Mouse (Mus musculus): ENCODE data around the gene Olfr322. TPM values are rescaled to one million over a fixed set of nuclear protein-coding genes. Genes with fewer than 3 reads are reported as not detected.
"Not testable (repeated sequence)": the region's sequence is repeated elsewhere in the genome, so short reads cannot be mapped to it uniquely, and the experiment has no call there.

The Olfr322 gene
- polyA plus RNA-seq, 1 experiment from 2014 or later = not detected

- no peak for DNase-seq (ENCODE audit: low spot score)
- Histone ChIP-seq H3K36me3 (ENCODE audit: control insufficient read depth, insufficient read depth, low read length) (no peaks in the 10 kb centered on the region), H3K9ac (ENCODE audit: low read depth, low read length) (no peak overlapping the region), H3K9me3 (ENCODE audit: control insufficient read depth, low read length) (no peaks in the 10 kb centered on the region), H3K4me1 (ENCODE audit: control insufficient read depth, insufficient read depth, low read length) (no peaks in the 10 kb centered on the region), H3K4me2 (ENCODE audit: low read depth, low read length) (no peak overlapping the region), H3K27me3 (replicated peaks; ENCODE audit: control insufficient read depth, insufficient read depth, low read length) (no peaks in the 10 kb centered on the region), H3K27ac (replicated peaks; ENCODE audit: low read depth, low read length) (no peak overlapping the region), H3K4me3 (ENCODE audit: low read depth, low read length) (no peak overlapping the region)
- no peak for ATAC-seq (ENCODE audit: low read depth)
- WGBS = 50% methylated on average over 4 of the region's 4 CpGs
Measured at GRCm38 (mm10) chr11:58671825-58672224, 13.2 kb downstream of the Olfr322 start.

GRCm38 (mm10) chr11:58680799-58681198 lies 22.2 kb downstream of the Olfr322 start, which contains the start of gene Olfr320:
Olfr320 (plus strand) TSS chr11:58681099.
- no peak within 1 kb of the TSS for H3K4me2 ChIP-seq (ENCODE audit: low read depth, low read length)
- 98% methylated on average over 1 of the region's 1 CpGs for WGBS
- H3K27me3 ChIP-seq (replicated peaks; ENCODE audit: control insufficient read depth, insufficient read depth, low read length) = no peaks in the 10 kb centered on the region
- no peaks in the 10 kb centered on the region for H3K9me3 ChIP-seq (ENCODE audit: control insufficient read depth, low read length)
- no peaks in the 10 kb centered on the region for H3K36me3 ChIP-seq (ENCODE audit: control insufficient read depth, insufficient read depth, low read length)
- H3K4me3 ChIP-seq (ENCODE audit: low read depth, low read length) = no peak within 1 kb of the TSS
- ATAC-seq (ENCODE audit: low read depth) = no peak
- no peaks in the 10 kb centered on the region for H3K4me1 ChIP-seq (ENCODE audit: control insufficient read depth, insufficient read depth, low read length)
- H3K9ac ChIP-seq (ENCODE audit: low read depth, low read length) = no peak within 1 kb of the TSS
- DNase-seq (ENCODE audit: low spot score) = no peak
- H3K27ac ChIP-seq (replicated peaks; ENCODE audit: low read depth, low read length) = no peak within 1 kb of the TSS

DNA sequence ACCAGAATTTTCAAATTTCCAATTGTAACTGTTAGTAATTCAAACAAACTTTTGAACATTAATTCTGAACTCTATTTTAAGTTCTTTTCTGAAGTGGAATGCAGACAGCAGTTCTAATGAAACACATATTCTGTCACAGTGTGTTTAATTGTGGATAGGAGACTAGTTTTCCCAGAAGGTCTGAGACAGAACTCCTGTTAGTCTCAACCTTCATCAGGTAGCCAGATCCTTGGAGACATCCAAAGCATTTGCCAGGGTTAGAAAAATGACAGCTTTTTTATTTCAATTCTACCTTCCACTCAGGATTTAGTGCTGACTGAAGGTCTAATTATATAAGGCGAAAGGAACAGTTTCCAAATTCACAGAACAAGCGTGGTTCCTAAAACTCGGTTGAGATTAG lies 40.3 kb downstream of the Olfr322 start, which contains the start of gene Olfr319:
Gene Olfr319, plus strand, starts transcription at position 301 of the 400 bp plus-strand sequence.
- no peaks in the 10 kb centered on the region for H3K36me3 ChIP-seq (ENCODE audit: control insufficient read depth, insufficient read depth, low read length)
- H3K27ac ChIP-seq (replicated peaks; ENCODE audit: low read depth, low read length) = no peak within 1 kb of the TSS
- no peak within 1 kb of the TSS for H3K4me2 ChIP-seq (ENCODE audit: low read depth, low read length)
- H3K27me3 ChIP-seq (replicated peaks; ENCODE audit: control insufficient read depth, insufficient read depth, low read length) = no peaks in the 10 kb centered on the region
- DNase-seq (ENCODE audit: low spot score) (no peak), ATAC-seq (ENCODE audit: low read depth) (no peak)
- no peaks in the 10 kb centered on the region for H3K4me1 ChIP-seq (ENCODE audit: control insufficient read depth, insufficient read depth, low read length)
- no peak within 1 kb of the TSS for H3K9ac ChIP-seq (ENCODE audit: low read depth, low read length)
- no peak within 1 kb of the TSS for H3K4me3 ChIP-seq (ENCODE audit: low read depth, low read length)
- WGBS = 86% methylated on average over 3 of the region's 3 CpGs
- peaks cover 15% of the 10 kb centered on the region; the same call in 1 of the 2 replicates for H3K9me3 ChIP-seq (ENCODE audit: control insufficient read depth, low read length)

DNA sequence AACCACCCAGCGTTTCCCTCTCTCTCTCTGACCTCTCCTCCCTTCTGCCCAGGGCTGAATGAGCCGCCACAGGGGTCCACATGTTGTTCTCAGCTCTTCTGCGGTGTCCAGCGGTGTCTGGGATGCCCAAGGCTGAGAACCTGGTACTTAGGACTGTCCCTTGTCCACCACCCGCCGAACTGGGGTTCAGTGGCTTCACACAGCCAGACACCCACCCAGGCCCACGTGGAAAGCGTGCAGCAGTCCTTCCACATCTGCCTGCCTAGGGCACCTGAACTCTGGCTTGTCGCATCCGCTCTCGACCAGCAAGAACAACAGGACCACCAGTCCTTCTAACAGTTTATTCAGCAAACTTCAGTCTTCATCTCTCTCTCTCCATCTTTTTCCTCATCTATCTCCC lies 50.5 kb downstream of the Olfr322 start:
- H3K4me3 ChIP-seq (ENCODE audit: low read depth, low read length) = no peak overlapping the region
- no peaks in the 10 kb centered on the region for H3K4me1 ChIP-seq (ENCODE audit: control insufficient read depth, insufficient read depth, low read length)
- WGBS = 82% methylated on average over 11 of the region's 11 CpGs
- ATAC-seq (ENCODE audit: low read depth) = no peak
- no peaks in the 10 kb centered on the region for H3K9me3 ChIP-seq (ENCODE audit: control insufficient read depth, low read length)
- no peak overlapping the region for H3K27ac ChIP-seq (replicated peaks; ENCODE audit: low read depth, low read length)
- H3K27me3 ChIP-seq (replicated peaks; ENCODE audit: control insufficient read depth, insufficient read depth, low read length) = no peaks in the 10 kb centered on the region
- no peaks in the 10 kb centered on the region for H3K36me3 ChIP-seq (ENCODE audit: control insufficient read depth, insufficient read depth, low read length)
- DNase-seq (ENCODE audit: low spot score) = no peak
- H3K9ac ChIP-seq (ENCODE audit: low read depth, low read length) = no peak overlapping the region
- H3K4me2 ChIP-seq (ENCODE audit: low read depth, low read length) = no peak overlapping the region

- DNase-seq (ENCODE audit: low spot score); H3K9me3 ChIP-seq (ENCODE audit: control insufficient read depth, low read length); H3K4me1 ChIP-seq (ENCODE audit: control insufficient read depth, insufficient read depth, low read length); H3K27me3 ChIP-seq (replicated peaks; ENCODE audit: control insufficient read depth, insufficient read depth, low read length); H3K36me3 ChIP-seq (ENCODE audit: control insufficient read depth, insufficient read depth, low read length); H3K9ac ChIP-seq (ENCODE audit: low read depth, low read length); H3K4me2 ChIP-seq (ENCODE audit: low read depth, low read length); H3K27ac ChIP-seq (replicated peaks; ENCODE audit: low read depth, low read length); H3K4me3 ChIP-seq (ENCODE audit: low read depth, low read length); ATAC-seq (ENCODE audit: low read depth): not testable (repeated sequence)
- 86% methylated on average over 6 of the region's 7 CpGs for WGBS
Measured at GRCm38 (mm10) chr11:58717723-58718122, 59.1 kb downstream of the Olfr322 start.

Other genes starting within 250 kb of the Olfr322 start
- gene 1810065E05Rik, start 237.7 kb upstream of the Olfr322 start, polyA plus RNA-seq (2014; fragmentation: Nextera tagmentation; extraction: Ambion mirVana) = not detected in 2 replicates
- not detected in 2 replicates for gene Gm12253, start 226.2 kb upstream of the Olfr322 start, polyA plus RNA-seq (2014; fragmentation: Nextera tagmentation; extraction: Ambion mirVana)
- gene Lypd9, start 205.9 kb upstream of the Olfr322 start, polyA plus RNA-seq (2014; fragmentation: Nextera tagmentation; extraction: Ambion mirVana) = not detected in 2 replicates
- 0.13 and 0.15 TPM in 2 replicates for gene Olfr30, start 196.5 kb upstream of the Olfr322 start, polyA plus RNA-seq (2014; fragmentation: Nextera tagmentation; extraction: Ambion mirVana)
- 0.11 and 0.12 TPM in 2 replicates for gene Olfr332, start 166.2 kb upstream of the Olfr322 start, polyA plus RNA-seq (2014; fragmentation: Nextera tagmentation; extraction: Ambion mirVana)
- gene Olfr331, start 156.2 kb upstream of the Olfr322 start, polyA plus RNA-seq (2014; fragmentation: Nextera tagmentation; extraction: Ambion mirVana) = not detected in 2 replicates
- gene Olfr330, start 123.9 kb upstream of the Olfr322 start, polyA plus RNA-seq (2014; fragmentation: Nextera tagmentation; extraction: Ambion mirVana) = 0.30 and 0.46 TPM in 2 replicates
- 0.31 TPM in 1 of 2 replicates, not detected in the other for gene Olfr329-ps, start 112.4 kb upstream of the Olfr322 start, polyA plus RNA-seq (2014; fragmentation: Nextera tagmentation; extraction: Ambion mirVana)
- not detected in 2 replicates for gene Olfr328, start 103.1 kb upstream of the Olfr322 start, polyA plus RNA-seq (2014; fragmentation: Nextera tagmentation; extraction: Ambion mirVana)
- not detected in 2 replicates for gene Olfr224, start 88.2 kb upstream of the Olfr322 start, polyA plus RNA-seq (2014; fragmentation: Nextera tagmentation; extraction: Ambion mirVana)
- gene Olfr325, start 81.1 kb upstream of the Olfr322 start, polyA plus RNA-seq (2014; fragmentation: Nextera tagmentation; extraction: Ambion mirVana) = not detected in 2 replicates
- gene Olfr324, start 63.7 kb upstream of the Olfr322 start, polyA plus RNA-seq (2014; fragmentation: Nextera tagmentation; extraction: Ambion mirVana) = not detected in 2 replicates
- gene 2210407C18Rik, start 42.7 kb upstream of the Olfr322 start, polyA plus RNA-seq (2014; fragmentation: Nextera tagmentation; extraction: Ambion mirVana) = not detected in 2 replicates
- gene Olfr323, start 28.3 kb upstream of the Olfr322 start, polyA plus RNA-seq (2014; fragmentation: Nextera tagmentation; extraction: Ambion mirVana) = not detected in 2 replicates
- gene Trim58, start 18.3 kb upstream of the Olfr322 start, polyA plus RNA-seq (2014; fragmentation: Nextera tagmentation; extraction: Ambion mirVana) = 0.07 and 0.09 TPM in 2 replicates
- gene Olfr320, start 22.3 kb downstream of the Olfr322 start, polyA plus RNA-seq (2014; fragmentation: Nextera tagmentation; extraction: Ambion mirVana) = not detected in 2 replicates
- 0.33 TPM in 1 of 2 replicates, not detected in the other for gene Olfr319, start 40.4 kb downstream of the Olfr322 start, polyA plus RNA-seq (2014; fragmentation: Nextera tagmentation; extraction: Ambion mirVana)
- not detected in 2 replicates for gene Olfr318, start 65.2 kb downstream of the Olfr322 start, polyA plus RNA-seq (2014; fragmentation: Nextera tagmentation; extraction: Ambion mirVana)
- not detected in 2 replicates for gene Olfr317, start 80.4 kb downstream of the Olfr322 start, polyA plus RNA-seq (2014; fragmentation: Nextera tagmentation; extraction: Ambion mirVana)
- not detected in 2 replicates for gene Olfr316, start 94.0 kb downstream of the Olfr322 start, polyA plus RNA-seq (2014; fragmentation: Nextera tagmentation; extraction: Ambion mirVana)
- 0.13 TPM in 1 of 2 replicates, not detected in the other for gene Olfr315, start 114.4 kb downstream of the Olfr322 start, polyA plus RNA-seq (2014; fragmentation: Nextera tagmentation; extraction: Ambion mirVana)
- gene Olfr314, start 124.2 kb downstream of the Olfr322 start, polyA plus RNA-seq (2014; fragmentation: Nextera tagmentation; extraction: Ambion mirVana) = not detected in 2 replicates
- gene Fam183b, start 143.2 kb downstream of the Olfr322 start, polyA plus RNA-seq (2014; fragmentation: Nextera tagmentation; extraction: Ambion mirVana) = 1.7 and 5.7 TPM in 2 replicates
- 0.07 TPM in 1 of 2 replicates, not detected in the other for gene Olfr313, start 156.2 kb downstream of the Olfr322 start, polyA plus RNA-seq (2014; fragmentation: Nextera tagmentation; extraction: Ambion mirVana)
- gene Olfr312, start 170.5 kb downstream of the Olfr322 start, polyA plus RNA-seq (2014; fragmentation: Nextera tagmentation; extraction: Ambion mirVana) = not detected in 2 replicates
- gene Olfr311, start 180.5 kb downstream of the Olfr322 start, polyA plus RNA-seq (2014; fragmentation: Nextera tagmentation; extraction: Ambion mirVana) = 0.08 TPM in 1 of 2 replicates, not detected in the other
- gene Gm12258, start 188.4 kb downstream of the Olfr322 start, polyA plus RNA-seq (2014; fragmentation: Nextera tagmentation; extraction: Ambion mirVana) = 8.3 and 10.2 TPM in 2 replicates
- 6.4 and 6.7 TPM in 2 replicates for gene 2810021J22Rik, start 208.4 kb downstream of the Olfr322 start, polyA plus RNA-seq (2014; fragmentation: Nextera tagmentation; extraction: Ambion mirVana)
- 5.2 and 6.5 TPM in 2 replicates for gene Zfp39, start 245.4 kb downstream of the Olfr322 start, polyA plus RNA-seq (2014; fragmentation: Nextera tagmentation; extraction: Ambion mirVana)